Mouse (Mus musculus) gastrocnemius, postnatal 10 days (tissue): ENCODE measurements at regions not wholly inside any gene's neighbourhood (a gene's known extent, or its start where the extent isn't known, plus 50 kb on each side); places are given as distances from the start of the nearest gene placed in this dataset.

Source experiments
- DNase-seq: peaks from one replicate; pipeline ENCODE4 v3.0.0; 2021; ENCODE audit warnings: mixed read lengths

DNA sequence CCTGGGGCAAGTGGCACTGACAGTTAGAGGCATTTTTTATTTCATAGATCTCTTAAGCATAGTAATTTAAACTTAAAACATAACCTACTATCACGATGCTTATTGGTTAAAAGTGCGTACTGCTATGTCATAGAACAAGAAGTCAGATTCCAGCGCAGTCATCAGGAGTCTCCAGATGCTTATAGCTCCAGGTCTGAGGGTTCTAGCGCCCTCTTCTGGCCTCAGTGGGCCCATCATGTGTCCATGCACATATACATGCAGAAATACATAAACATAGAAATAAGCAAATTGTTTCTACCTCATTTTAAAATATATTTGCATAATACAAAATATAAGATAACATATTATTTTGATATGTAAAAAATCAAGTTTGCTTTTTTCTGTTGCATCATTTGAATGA is 1002.8 kb upstream of the Adgrl2 start:
- DNase-seq = no peak

GRCm38 (mm10) chr3:149987801-149988200 is 997.4 kb upstream of the Adgrl2 start:
- DNase-seq = no peak

GRCm38 (mm10) chr3:149956993-149957392 is 966.6 kb upstream of the Adgrl2 start:
- no peak for DNase-seq

- no peak for DNase-seq
These were observed 945.8 kb upstream of the Adgrl2 start for GRCm38 (mm10) chr3:149936197-149936596.

DNA sequence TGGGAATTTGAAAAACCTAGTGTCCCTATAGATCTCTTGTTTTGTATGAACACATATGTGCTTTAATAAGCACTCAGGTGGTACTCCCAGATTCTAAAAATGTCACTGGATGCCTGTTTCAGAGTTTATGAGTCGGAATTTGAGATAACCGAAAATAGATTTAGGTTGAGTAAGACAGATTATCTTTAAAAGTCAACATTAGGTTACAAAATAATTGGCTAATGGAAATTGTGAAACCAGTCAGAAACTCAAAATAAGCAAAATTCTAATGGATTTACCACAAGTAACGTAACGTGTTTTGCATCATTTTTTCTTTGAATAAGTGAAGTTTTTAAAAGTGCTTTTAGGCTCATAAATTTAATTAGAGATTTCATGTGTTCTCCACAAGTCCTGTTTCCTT is 944.5 kb upstream of the Adgrl2 start:
- DNase-seq = no peak

DNA sequence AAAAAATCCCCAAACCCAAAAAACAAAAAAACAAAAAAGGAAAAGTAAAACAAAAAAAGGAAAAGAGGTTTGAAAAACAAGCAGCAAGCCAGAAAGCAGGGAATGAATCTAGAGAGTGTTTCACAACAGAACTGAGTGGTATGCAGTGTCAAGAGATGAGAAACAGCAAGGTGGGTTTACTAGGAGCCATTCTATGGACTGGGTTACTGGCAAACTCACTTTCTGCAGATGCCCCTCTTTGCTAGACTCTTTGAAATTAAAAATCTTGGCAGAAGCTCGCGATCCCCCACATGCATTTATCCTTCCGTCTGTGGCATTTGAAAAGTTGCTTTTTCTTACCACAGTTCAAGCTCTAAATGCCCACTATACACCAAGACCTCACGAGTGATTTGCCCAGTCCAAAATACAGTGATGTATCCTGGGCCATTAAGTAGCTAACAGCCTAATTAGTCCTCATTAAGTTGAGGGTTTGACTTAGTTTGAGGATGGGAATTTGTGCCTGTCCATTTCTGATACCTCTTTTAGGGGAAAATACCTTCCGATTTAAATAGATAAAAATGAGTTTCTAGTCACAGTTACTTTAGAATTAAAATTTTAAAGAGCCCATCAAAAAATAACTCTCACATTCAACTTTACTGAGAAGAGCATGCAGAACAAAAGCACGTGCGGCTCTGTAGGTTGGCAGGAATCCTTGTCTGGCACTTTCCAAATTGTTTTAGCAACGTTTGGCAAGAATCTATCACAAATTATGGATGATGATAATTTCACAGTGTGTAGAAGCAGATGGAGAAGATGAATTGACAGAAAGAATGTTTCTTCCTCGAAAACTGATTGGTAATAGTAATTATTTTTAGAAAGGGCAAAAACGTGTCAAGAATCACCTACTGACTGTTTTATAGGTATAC is 938.4 kb upstream of the Adgrl2 start:
- DNase-seq = no peak

- DNase-seq = no peak
These were observed 929.9 kb upstream of the Adgrl2 start for GRCm38 (mm10) chr3:149920206-149920605.

DNA sequence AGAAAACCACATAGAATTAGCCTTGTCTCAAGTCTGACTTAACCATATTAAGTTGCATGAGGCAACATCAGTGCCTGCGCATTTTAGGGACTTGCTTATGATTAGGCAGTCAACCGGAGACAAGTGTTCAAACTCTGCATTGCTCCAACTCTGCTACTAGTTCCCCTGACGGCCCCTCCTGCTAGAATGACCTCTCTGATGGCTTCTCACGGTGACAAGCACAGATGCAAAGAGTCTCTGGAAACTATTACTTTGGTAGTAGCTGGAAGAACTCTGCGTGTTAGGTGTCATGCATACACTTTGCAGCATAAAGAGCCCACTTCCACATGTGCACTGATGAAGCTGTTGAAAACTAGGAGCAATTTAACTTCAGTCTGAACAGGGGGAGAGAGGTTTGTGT is 927.8 kb upstream of the Adgrl2 start:
- no peak for DNase-seq

DNA sequence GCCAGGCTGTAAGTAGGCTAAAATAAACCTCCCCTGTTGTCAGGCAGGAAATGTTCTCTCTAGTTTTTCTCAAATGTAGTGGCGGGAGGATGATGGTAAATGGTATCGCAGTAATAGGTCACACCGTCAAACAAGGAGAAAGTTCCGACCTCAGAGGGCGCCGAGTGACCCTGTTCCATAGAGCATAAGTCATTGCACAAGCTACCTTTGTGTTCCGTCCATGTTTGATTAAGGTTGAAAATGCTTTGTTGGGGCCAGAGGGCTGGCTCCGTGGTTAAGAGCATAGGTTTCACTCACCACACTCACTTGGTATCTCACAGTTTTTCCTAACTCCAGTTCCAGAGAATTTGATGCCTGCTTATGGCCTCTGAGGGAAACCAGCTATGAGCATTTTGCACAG is 920.4 kb upstream of the Adgrl2 start:
- no peak for DNase-seq

DNA sequence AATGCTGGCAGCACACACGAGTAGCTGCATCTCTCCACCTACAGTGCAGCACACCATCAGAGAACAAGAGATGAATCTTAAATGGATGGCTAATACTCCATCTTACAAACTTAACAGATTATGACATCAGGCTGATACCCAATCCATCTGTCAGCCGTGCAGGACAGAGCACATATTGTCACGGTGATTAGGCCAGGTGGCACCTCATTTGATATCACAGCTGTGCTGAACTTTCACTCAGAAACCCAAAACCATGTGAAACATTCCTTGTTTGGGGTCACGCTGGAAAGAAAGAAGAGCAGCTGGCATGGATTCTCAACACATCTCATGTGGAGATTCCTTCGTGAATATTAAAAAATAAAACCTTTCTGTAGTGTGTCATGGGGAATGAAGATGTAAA is 911.4 kb upstream of the Adgrl2 start:
- DNase-seq = no peak

GRCm38 (mm10) chr3:149876553-149876952 is 886.2 kb upstream of the Adgrl2 start:
- no peak for DNase-seq

- no peak for DNase-seq
These were observed 875.6 kb upstream of the Adgrl2 start for GRCm38 (mm10) chr3:149865945-149866344.

GRCm38 (mm10) chr3:149846941-149847539 is 856.7 kb upstream of the Adgrl2 start:
- no peak for DNase-seq

DNA sequence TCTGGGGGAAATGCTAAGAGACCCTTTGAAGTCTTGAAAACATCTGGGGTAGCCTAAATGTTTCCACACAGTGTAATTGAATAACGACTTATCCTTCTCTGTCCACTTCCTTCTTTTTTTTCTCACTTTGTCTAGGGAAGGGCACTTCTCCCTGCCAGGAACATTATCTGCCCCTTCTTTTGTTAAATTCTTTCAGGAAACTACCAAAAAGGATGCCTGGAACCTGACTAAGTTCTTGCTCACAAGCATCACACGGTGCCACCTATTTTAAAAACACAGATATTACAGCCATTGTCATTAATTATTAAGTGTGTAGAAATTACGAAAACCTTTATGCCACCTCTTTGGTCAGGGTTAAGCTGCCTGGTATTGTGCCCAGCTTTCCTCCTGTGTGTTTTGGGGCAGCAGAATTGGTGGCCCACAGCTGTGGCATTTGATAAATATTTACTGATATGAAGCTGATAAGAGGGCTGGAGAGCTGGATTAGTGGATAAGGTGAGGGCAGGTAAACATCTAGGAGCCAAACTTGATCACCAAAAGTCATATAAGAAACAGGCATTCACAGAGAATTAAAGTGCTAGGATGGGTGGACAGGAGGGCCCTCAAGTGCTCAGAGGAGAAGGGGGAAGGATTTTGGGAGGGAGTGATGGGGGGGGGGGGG is 855.6 kb upstream of the Adgrl2 start:
- DNase-seq = no peak

- DNase-seq = no peak
These were observed 854.9 kb upstream of the Adgrl2 start for GRCm38 (mm10) chr3:149845083-149845825.

GRCm38 (mm10) chr3:149837921-149838320 is 847.6 kb upstream of the Adgrl2 start:
- no peak for DNase-seq

GRCm38 (mm10) chr3:149836467-149837233 is 846.3 kb upstream of the Adgrl2 start:
- no peak for DNase-seq

DNA sequence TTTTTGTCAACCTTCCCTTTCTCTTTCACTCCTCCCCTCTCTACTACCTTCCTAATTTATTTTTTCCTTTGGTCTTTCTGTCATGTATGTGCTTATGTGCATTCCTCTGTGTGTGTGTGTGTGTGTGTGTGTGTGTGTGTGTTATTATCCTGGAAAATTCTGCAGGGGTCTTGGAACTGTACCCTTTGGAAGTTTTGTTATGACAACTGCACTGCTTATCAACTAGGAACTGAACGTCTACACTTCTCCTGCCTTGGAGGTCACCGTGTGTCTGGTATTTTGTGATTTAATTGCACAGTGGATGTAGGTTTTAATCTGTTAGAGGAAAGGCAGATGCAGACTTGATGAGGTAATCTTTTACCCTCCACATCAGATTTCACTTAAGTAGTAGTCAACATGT is 836.8 kb upstream of the Adgrl2 start:
- DNase-seq = no peak

DNA sequence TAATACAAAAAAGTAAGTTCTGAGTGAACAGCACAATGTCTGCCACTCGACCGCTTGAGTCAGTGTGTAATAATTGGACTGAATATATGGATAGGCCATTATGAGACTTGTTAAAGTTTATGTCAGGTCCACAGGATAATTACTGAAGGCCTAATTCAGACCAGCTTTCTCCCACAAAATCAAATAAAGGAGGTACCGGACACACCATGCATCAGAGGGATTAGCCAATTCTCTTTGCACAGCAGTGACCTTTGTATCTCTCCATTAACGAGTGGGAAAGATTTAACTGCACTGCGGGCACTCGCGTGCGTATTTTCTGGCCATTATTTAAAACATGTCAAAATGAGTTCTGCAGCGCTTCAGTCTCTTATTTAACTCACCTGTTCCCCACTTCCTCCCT is 836.4 kb upstream of the Adgrl2 start:
- no peak for DNase-seq

DNA sequence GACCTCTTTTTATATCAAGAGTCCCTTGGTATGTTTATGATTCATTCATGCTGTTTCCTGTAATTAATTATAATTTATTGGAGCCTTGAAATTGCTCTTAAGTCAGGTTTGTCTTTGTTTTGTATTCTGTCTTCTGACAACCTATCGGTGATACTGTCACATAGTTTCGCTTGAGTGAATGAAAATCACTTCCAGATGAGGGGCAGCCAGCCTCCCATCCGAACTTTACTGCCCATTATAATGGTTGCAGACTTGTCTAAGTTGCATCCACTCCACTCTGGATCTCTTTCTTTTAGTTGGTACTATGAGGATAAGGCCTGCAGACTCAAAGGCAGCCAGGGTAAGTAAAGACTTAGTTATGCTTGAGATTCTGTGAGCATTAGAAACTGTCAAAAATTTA is 830.3 kb upstream of the Adgrl2 start:
- no peak for DNase-seq

DNA sequence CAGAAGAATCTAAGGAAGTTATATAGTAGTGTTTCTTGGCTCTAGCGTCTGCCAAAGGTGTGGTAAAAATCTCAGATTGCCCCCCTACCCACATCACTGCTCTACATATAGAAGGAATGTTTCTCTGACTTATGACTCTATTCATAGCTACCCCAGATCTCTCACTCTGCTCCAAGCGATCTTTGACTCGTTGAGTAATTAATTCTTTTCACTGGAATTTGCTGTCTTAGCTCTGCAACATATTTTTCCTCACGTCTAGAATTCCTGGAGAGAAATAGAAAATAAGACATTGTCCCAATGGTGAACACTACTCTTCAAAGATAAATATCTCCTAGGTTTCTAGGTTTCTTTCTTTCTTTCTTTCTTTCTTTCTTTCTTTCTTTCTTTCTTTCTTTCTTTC is 829.5 kb upstream of the Adgrl2 start:
- no peak for DNase-seq

DNA sequence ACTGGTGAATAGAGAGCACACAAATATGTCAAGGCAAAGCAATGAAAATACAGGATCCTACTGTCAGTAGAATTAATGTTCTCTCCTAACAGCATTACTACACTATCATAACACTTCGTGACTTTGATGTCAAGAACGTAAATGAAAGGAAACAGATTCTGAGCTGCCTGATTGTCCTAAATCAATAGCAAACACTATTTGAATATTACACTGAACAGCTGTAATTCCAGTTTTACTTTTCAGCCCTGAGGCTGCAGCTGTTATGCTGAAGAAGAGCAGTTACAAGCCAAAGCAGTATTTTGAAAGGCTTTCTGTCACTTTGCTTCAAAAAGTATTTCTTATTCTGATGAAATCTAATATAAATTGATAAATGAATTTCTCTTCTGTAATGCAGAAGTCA is 828.7 kb upstream of the Adgrl2 start:
- no peak for DNase-seq
